Mouse (Mus musculus) liver, adult (tissue): Measurements from ENCODE around the gene Ttc9b.

ENCODE experiments used
- GATA4 ChIP-seq: IDR thresholded peaks from 2 replicates; pipeline ENCODE4 v1.6.1; 2014; ENCODE audit warnings: mild to moderate bottlenecking, low read length; ENCODE audit not compliant: insufficient replicate concordance

The Ttc9b gene

GRCm38 (mm10) chr7:27691076-27691475, 37.4 kb downstream of the Ttc9b start:
- no peak for TF ChIP-seq GATA4

GRCm38 (mm10) chr7:27696711-27697110, 43.0 kb downstream of the Ttc9b start:
- TF ChIP-seq GATA4 = no peak
